Mouse (Mus musculus) liver, adult 2 months (tissue): ENCODE data around the gene Bdh2. TPM values are rescaled to one million over a fixed set of nuclear protein-coding genes. Genes with fewer than 3 reads are reported as not detected.
A peak's percentile ranks its signal among the peaks of the same experiment; 100 is the strongest.

Experiments
- DNase-seq: peaks from one replicate; pipeline ENCODE4 v3.0.0-alpha.2; 2011; ENCODE audit warnings: low read depth, low spot score; ENCODE audit errors: extremely low read depth
- H3K27ac ChIP-seq: fragments of 200-500 bp; replicated peaks from 2 replicates; pipeline ENCODE4 v1.5.1; 2012; ENCODE audit warnings: low read depth, mild to moderate bottlenecking, control low read depth, inconsistent platforms, low read length; ENCODE audit not compliant: insufficient read depth
- H3K27me3 ChIP-seq: fragments of 200-500 bp; 2 replicates; pipeline ENCODE4 v1.6.1; 2012; ENCODE audit warnings: mild to moderate bottlenecking, moderate library complexity, low read length, inconsistent platforms; ENCODE audit not compliant: control insufficient read depth, insufficient read depth
- H3K36me3 ChIP-seq: fragments of 200-500 bp; 2 replicates; pipeline ENCODE4 v1.6.1; 2012; ENCODE audit warnings: low read length, inconsistent platforms; ENCODE audit not compliant: control insufficient read depth, insufficient read depth
- H3K4me1 ChIP-seq: fragments of 200-500 bp; 2 replicates; pipeline ENCODE4 v1.6.1; 2011; ENCODE audit warnings: low read length; ENCODE audit not compliant: control insufficient read depth, insufficient read depth
- H3K4me3 ChIP-seq: fragments of 200-500 bp; 2 replicates; pipeline ENCODE4 v1.5.1; 2011; ENCODE audit warnings: low read depth, mild to moderate bottlenecking, control low read depth, low read length, moderate library complexity; ENCODE audit not compliant: insufficient read depth
- H3K79me2 ChIP-seq: fragments of 200-500 bp; 2 replicates; pipeline ENCODE4 v1.6.1; 2012; ENCODE audit warnings: inconsistent platforms, mild to moderate bottlenecking, low read length, moderate library complexity; ENCODE audit not compliant: control insufficient read depth, insufficient read depth
- H3K9ac ChIP-seq: fragments of 200-500 bp; 2 replicates; pipeline ENCODE4 v1.6.1; 2012; ENCODE audit warnings: low read depth, mild to moderate bottlenecking, control low read depth, inconsistent platforms, low read length
- CTCF ChIP-seq: fragments of 200-500 bp; IDR thresholded peaks from 2 replicates; pipeline ENCODE4 v1.5.1; 2011; ENCODE audit warnings: low read depth, low read length, control low read depth
- POLR2A ChIP-seq: fragments of 200-500 bp; IDR thresholded peaks from 2 replicates; pipeline ENCODE4 v1.6.1; 2011; ENCODE audit warnings: low read length, control low read depth; ENCODE audit not compliant: insufficient read depth; ENCODE audit errors: extremely low read depth
- WGBS: fragments of 180-500 bp; shearing (Covaris S2); methylation state at CpG from one replicate; pipeline ENCODE4 v1.1.7; 2018; 5-methylcytosine and 5-hydroxymethylcytosine counted together
- polyA plus RNA-seq: library from polyadenylated mRNA; depleted of rRNA; stranded (reverse); fragments of >200 nt; gene quantifications from 2 replicates; pipeline ENCODE4 v1.2.3, GENCODE M21; 2012; rRNA removed
- total RNA-seq: library from RNA; depleted of rRNA; stranded (reverse); fragments of >200 nt; gene quantifications from 2 replicates; pipeline ENCODE4 v1.2.3, GENCODE M21; 2014; rRNA removed

The Bdh2 gene
- total RNA-seq: 14.8 and 24.2 TPM in 2 replicates
- polyA plus RNA-seq: 15.2 and 15.9 TPM in 2 replicates

DNA sequence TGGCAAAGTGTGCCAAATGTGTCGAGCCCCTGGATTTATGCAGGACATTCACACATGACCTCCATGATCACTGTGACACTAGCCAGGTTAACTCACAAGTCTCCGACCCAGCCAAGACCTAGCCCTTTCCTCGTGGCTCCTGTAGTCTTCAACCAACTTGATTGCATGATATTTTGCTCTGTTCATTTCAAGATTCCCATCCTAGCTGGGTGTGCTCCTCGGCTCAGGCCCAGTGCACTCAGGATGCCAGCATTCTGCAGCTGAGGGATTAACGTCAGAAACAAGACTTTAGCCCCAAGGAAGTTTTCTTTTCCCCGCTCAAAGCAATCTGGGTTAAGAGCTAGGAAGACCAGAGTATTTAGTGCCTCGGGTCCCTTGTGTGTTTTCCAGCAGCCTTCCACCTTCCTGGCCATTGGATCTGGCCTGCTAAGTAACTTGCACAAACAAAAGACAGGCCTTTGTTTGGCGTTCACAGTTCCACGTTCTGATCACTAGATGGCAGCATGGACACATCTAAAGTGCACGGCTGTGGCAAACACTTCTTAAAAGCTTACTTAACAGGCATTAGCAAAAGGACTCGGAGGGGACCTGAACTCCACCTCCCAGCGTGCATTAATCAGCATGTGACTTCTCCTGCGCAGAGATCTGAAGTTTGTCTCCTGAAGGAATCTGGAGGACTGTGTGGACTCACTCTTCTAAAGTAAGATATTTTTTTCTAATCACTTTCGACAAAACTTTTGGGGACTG, at the start of gene Bdh2:
TSS of gene Bdh2 (plus strand) at position 553 of the 747 bp plus-strand sequence.
- no peaks in the 10 kb centered on the region for H3K79me2 ChIP-seq
- H3K4me1 ChIP-seq: no peaks in the 10 kb centered on the region
- 26% methylated on average over 14 of the region's 14 CpGs for WGBS
- H3K27ac ChIP-seq: no peak within 1 kb of the TSS
- DNase-seq: peak; percentile 87
- no peak within 1 kb of the TSS for H3K9ac ChIP-seq
- H3K4me3 ChIP-seq: peak within 1 kb of the TSS; percentile 40; the same call in 1 of the 2 replicates
- H3K27me3 ChIP-seq: no peaks in the 10 kb centered on the region
- H3K36me3 ChIP-seq: no peaks in the 10 kb centered on the region
- TF ChIP-seq CTCF (peak; percentile 70), POLR2A (no peak)

DNA sequence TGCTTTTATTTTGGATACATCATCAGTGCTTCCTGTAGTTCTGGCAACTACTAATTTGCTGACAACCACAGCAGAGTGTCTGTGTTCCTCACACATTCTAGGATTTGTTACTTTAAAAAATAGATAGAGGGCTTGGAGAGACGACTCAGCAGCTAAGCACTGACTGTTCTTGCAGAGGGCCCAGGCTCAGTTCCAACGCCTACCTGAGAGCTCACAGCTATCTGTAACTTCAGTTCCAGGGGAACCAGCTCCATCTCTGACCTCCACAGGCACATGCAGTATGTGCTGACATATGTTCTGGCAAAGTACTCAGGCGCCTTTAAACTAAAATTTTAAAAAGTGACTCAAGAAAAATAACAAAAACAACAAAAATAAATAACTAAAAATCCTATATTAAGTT, 49.0 kb upstream of the Bdh2 start:
- Histone ChIP-seq H3K27ac (no peak overlapping the region), H3K36me3 (no peaks in the 10 kb centered on the region), H3K4me1 (no peaks in the 10 kb centered on the region), H3K79me2 (no peaks in the 10 kb centered on the region), H3K27me3 (no peaks in the 10 kb centered on the region), H3K4me3 (no peak overlapping the region), H3K9ac (no peak overlapping the region)
- 87% methylated on average over 3 of the region's 3 CpGs for WGBS
- TF ChIP-seq POLR2A (no peak), CTCF (no peak)
- DNase-seq: no peak

DNA sequence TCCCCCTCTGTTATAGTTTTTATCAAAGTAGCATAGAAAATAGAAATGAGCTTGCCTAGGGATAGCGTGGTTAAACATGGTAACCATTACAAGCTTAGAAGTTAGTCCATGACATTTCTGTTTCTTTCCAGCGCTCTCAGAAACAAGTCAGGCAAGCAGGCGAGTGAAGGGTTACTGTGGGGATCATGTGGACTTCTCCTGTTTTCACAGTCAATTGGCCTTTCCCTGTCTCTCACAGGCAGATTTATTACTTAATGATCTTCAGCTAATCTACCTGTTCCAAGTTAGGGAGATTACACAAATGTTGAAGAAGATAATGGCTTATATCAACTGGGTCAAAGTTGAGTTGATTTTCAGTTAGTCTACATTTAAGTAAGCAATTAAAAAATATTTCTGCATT, 48.6 kb upstream of the Bdh2 start:
- Histone ChIP-seq H3K79me2 (no peaks in the 10 kb centered on the region), H3K27me3 (no peaks in the 10 kb centered on the region), H3K27ac (no peak overlapping the region), H3K36me3 (no peaks in the 10 kb centered on the region), H3K4me1 (no peaks in the 10 kb centered on the region), H3K4me3 (no peak overlapping the region), H3K9ac (no peak overlapping the region)
- WGBS: 98% methylated on average over 3 of the region's 3 CpGs
- DNase-seq: no peak
- TF ChIP-seq POLR2A: no peak
- TF ChIP-seq CTCF: no peak

DNA sequence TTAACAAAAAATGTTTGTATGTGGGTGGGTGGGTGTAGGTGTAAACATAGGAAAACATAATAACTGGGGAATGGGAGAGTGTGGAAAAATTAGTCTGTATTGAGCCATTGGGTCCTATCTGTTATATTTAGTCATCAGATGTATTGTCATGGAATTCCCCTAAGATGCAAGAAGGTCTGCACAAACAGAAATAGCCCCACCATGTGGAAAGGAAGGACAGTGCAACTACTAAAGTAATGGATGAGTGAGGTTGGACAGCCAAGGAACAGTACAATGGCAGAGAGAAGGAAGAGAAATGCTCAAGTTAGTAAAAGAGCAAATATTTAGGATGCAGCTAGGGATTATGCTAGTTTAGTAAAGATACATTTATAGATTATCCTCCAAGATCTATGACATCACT, 35.3 kb upstream of the Bdh2 start:
- no peaks in the 10 kb centered on the region for H3K4me1 ChIP-seq
- no peaks in the 10 kb centered on the region for H3K79me2 ChIP-seq
- TF ChIP-seq CTCF: 0 out of 2 replicates have a peak, but pooled peaks have one; percentile 19
- no peak for TF ChIP-seq POLR2A
- H3K27ac ChIP-seq: no peak overlapping the region
- no peak for DNase-seq
- no peaks in the 10 kb centered on the region for H3K36me3 ChIP-seq
- no peak overlapping the region for H3K9ac ChIP-seq
- no peak overlapping the region for H3K4me3 ChIP-seq
- H3K27me3 ChIP-seq: no peaks in the 10 kb centered on the region

GRCm38 (mm10) chr3:135246828-135247227, 34.2 kb upstream of the Bdh2 start:
- Histone ChIP-seq H3K9ac (no peak overlapping the region), H3K4me3 (no peak overlapping the region), H3K36me3 (no peaks in the 10 kb centered on the region), H3K27me3 (no peaks in the 10 kb centered on the region), H3K27ac (no peak overlapping the region), H3K79me2 (no peaks in the 10 kb centered on the region), H3K4me1 (no peaks in the 10 kb centered on the region)
- WGBS: 95% methylated on average over 6 of the region's 6 CpGs
- no peak for TF ChIP-seq POLR2A
- no peak for TF ChIP-seq CTCF
- no peak for DNase-seq

DNA sequence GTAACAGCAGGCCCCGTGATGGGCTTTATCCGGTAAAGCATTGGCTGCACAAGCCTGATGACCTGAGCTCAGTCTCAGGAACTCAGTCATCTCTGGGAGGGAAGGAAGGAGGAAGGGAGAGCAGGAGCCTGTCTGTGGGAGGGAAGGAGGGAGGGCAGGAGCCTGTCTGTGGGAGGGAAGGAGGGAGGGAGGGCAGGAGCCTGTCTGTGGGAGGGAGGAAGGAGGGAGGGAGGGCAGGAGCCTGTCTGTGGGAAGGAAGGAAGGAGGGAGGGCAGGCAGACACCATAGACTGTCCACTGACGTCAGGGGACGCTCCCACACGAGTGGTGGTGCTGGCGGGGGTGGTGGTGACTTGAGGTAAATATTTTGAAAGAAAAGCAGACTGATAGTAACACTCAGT, 31.9 kb upstream of the Bdh2 start:
- no peak overlapping the region for H3K27ac ChIP-seq
- WGBS: 84% methylated on average over 6 of the region's 6 CpGs
- no peaks in the 10 kb centered on the region for H3K27me3 ChIP-seq
- H3K9ac ChIP-seq: no peak overlapping the region
- H3K4me3 ChIP-seq: no peak overlapping the region
- no peak for TF ChIP-seq CTCF
- TF ChIP-seq POLR2A: no peak
- no peak for DNase-seq
- H3K4me1 ChIP-seq: no peaks in the 10 kb centered on the region
- H3K79me2 ChIP-seq: no peaks in the 10 kb centered on the region
- no peaks in the 10 kb centered on the region for H3K36me3 ChIP-seq
